Mouse (Mus musculus): ENCODE data around the gene Cxcl17.
"Not testable (repeated sequence)": the region's sequence is repeated elsewhere in the genome, so short reads cannot be mapped to it uniquely, and the experiment has no call there.

Gene Cxcl17

GRCm38 (mm10) chr7:25412833-25413441 lies at the start of gene Cxcl17:
Gene Cxcl17 (minus strand): TSS chr7:25412886.
- no peak for DNase-seq (ENCODE audit: low spot score in 2 of 2)

- DNase-seq (ENCODE audit: low spot score in 2 of 2) = not testable (repeated sequence)
Observed at GRCm38 (mm10) chr7:25462033-25462337, 49.3 kb upstream of the Cxcl17 start.

GRCm38 (mm10) chr7:25461336-25462032 lies 48.8 kb upstream of the Cxcl17 start:
- DNase-seq (ENCODE audit: low spot score in 2 of 2) = peak; percentile 28

GRCm38 (mm10) chr7:25452103-25452502 lies 39.4 kb upstream of the Cxcl17 start:
- DNase-seq (ENCODE audit: low spot score in 2 of 2) = no peak

GRCm38 (mm10) chr7:25449913-25450890 lies 37.5 kb upstream of the Cxcl17 start:
- DNase-seq (ENCODE audit: low spot score in 2 of 2) = no peak

- no peak for DNase-seq (ENCODE audit: low spot score in 2 of 2)
Observed at GRCm38 (mm10) chr7:25440816-25441153, 28.1 kb upstream of the Cxcl17 start.

- no peak for DNase-seq (ENCODE audit: low spot score in 2 of 2)
Observed at GRCm38 (mm10) chr7:25439978-25440815, 27.5 kb upstream of the Cxcl17 start.

GRCm38 (mm10) chr7:25439124-25439822 lies 26.6 kb upstream of the Cxcl17 start:
- DNase-seq (ENCODE audit: low spot score in 2 of 2) = no peak

GRCm38 (mm10) chr7:25436704-25437103 lies 24.0 kb upstream of the Cxcl17 start:
- no peak for DNase-seq (ENCODE audit: low spot score in 2 of 2)

- DNase-seq (ENCODE audit: low spot score in 2 of 2) = no peak
Observed at GRCm38 (mm10) chr7:25436226-25436625, 23.5 kb upstream of the Cxcl17 start.

- DNase-seq (ENCODE audit: low spot score in 2 of 2) = no peak
Observed at GRCm38 (mm10) chr7:25435546-25435851, 22.8 kb upstream of the Cxcl17 start.

GRCm38 (mm10) chr7:25434654-25435545 lies 22.2 kb upstream of the Cxcl17 start:
- DNase-seq (ENCODE audit: low spot score in 2 of 2) = no peak

- DNase-seq (ENCODE audit: low spot score in 2 of 2) = no peak
Observed at GRCm38 (mm10) chr7:25433781-25434560, 21.3 kb upstream of the Cxcl17 start.

GRCm38 (mm10) chr7:25433007-25433541 lies 20.4 kb upstream of the Cxcl17 start:
- no peak for DNase-seq (ENCODE audit: low spot score in 2 of 2)

- DNase-seq (ENCODE audit: low spot score in 2 of 2) = no peak
Observed at GRCm38 (mm10) chr7:25432381-25432780, 19.7 kb upstream of the Cxcl17 start.

GRCm38 (mm10) chr7:25429886-25430784 lies 17.4 kb upstream of the Cxcl17 start:
- DNase-seq (ENCODE audit: low spot score in 2 of 2) = no peak

GRCm38 (mm10) chr7:25428321-25428720 lies 15.6 kb upstream of the Cxcl17 start:
- no peak for DNase-seq (ENCODE audit: low spot score in 2 of 2)

GRCm38 (mm10) chr7:25427144-25427543 lies 14.5 kb upstream of the Cxcl17 start:
- no peak for DNase-seq (ENCODE audit: low spot score in 2 of 2)

Measured in frontal cortex, postnatal 36 days (tissue).